Mouse (Mus musculus): Measurements from ENCODE around the gene Gm2163. TPM values are rescaled to one million over a fixed set of nuclear protein-coding genes. Genes with fewer than 3 reads are reported as not detected.

The Gm2163 gene
- 0.07 and 0.08 TPM in 2 replicates for polyA plus RNA-seq (2012; rRNA removed)

GRCm38 (mm10) chr4:42466452-42466851 is at the start of gene Gm2163:
Gene Gm2163 (plus strand): TSS chr4:42466752.

GRCm38 (mm10) chr4:42439078-42439477 is 27.5 kb upstream of the Gm2163 start, which contains the start of gene Gm21586:
Gene Gm21586 (plus strand): TSS chr4:42439378.

GRCm38 (mm10) chr4:42528075-42528474 is 61.5 kb downstream of the Gm2163 start, which contains the start of gene Fam205a2:
Gene Fam205a2 (minus strand): TSS chr4:42528175.

GRCm38 (mm10) chr4:42611895-42612294 is 145.3 kb downstream of the Gm2163 start, which contains the start of gene Gm10591:
Gene Gm10591 (plus strand): TSS chr4:42612195.

GRCm38 (mm10) chr4:42629419-42629818 is 162.9 kb downstream of the Gm2163 start, which contains the start of gene Gm2564:
Gene Gm2564 (plus strand): TSS chr4:42629719.

Other genes starting within 250 kb of the Gm2163 start
- gene Gm10600, start 226.1 kb upstream of the Gm2163 start, polyA plus RNA-seq (2012; rRNA removed) = not detected in 2 replicates
- 6.7 TPM in 1 of 2 replicates, not detected in the other for gene Ccl21b, start 211.0 kb upstream of the Gm2163 start, polyA plus RNA-seq (2012; rRNA removed)
- not detected in 2 replicates for gene Gm21953, start 172.5 kb upstream of the Gm2163 start, polyA plus RNA-seq (2012; rRNA removed)
- gene Fam205a3, start 148.4 kb upstream of the Gm2163 start, polyA plus RNA-seq (2012; rRNA removed) = 0.03 and 0.05 TPM in 2 replicates
- not detected in 2 replicates for gene Gm21586, start 27.4 kb upstream of the Gm2163 start, polyA plus RNA-seq (2012; rRNA removed)
- 0.03 and 0.05 TPM in 2 replicates for gene Fam205a2, start 61.4 kb downstream of the Gm2163 start, polyA plus RNA-seq (2012; rRNA removed)
- 6.7 TPM in 1 of 2 replicates, not detected in the other for gene Gm10591, start 145.4 kb downstream of the Gm2163 start, polyA plus RNA-seq (2012; rRNA removed)
- gene Gm2564, start 163.0 kb downstream of the Gm2163 start, polyA plus RNA-seq (2012; rRNA removed) = 1.0 and 1.4 TPM in 2 replicates
- not detected in 2 replicates for gene Ccl27b, start 188.5 kb downstream of the Gm2163 start, polyA plus RNA-seq (2012; rRNA removed)
- gene Il11ra2, start 195.1 kb downstream of the Gm2163 start, polyA plus RNA-seq (2012; rRNA removed) = not detected in 2 replicates

All from colon, adult 2 months (tissue).